Mouse (Mus musculus) heart, adult 9 months (tissue): ENCODE data around the gene Grk2.

Experiments
- DNase-seq, 2 experiments: peaks; one replicate each; pipeline ENCODE4 v3.0.0; 2022; ENCODE audit warnings: low spot score in 2 of 2

The Grk2 gene

DNA sequence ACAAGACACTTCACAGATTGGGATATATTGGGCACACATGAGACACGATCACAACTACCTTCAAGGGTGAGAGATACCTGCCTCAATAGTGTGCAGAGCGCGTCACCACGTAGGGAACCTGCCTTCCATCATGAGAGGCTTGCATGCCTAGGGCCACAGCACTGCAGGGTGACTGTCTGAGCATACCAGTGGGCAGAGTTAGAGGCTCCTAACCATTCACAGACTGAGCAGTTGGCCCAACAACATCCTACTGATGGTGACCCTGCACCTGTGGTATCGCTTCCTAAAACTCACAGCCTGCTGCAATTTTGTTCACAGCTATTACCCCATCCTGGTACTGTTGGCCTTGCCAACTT lies 2.4 kb downstream of the Grk2 start:
- DNase-seq = no peak

- peak; percentile 67 to 69 for DNase-seq
These were observed 2.9 kb downstream of the Grk2 start for GRCm38 (mm10) chr19:4302936-4303639.

GRCm38 (mm10) chr19:4301735-4302651 lies 4.0 kb downstream of the Grk2 start:
- DNase-seq = peak; percentile 56 to 77

DNA sequence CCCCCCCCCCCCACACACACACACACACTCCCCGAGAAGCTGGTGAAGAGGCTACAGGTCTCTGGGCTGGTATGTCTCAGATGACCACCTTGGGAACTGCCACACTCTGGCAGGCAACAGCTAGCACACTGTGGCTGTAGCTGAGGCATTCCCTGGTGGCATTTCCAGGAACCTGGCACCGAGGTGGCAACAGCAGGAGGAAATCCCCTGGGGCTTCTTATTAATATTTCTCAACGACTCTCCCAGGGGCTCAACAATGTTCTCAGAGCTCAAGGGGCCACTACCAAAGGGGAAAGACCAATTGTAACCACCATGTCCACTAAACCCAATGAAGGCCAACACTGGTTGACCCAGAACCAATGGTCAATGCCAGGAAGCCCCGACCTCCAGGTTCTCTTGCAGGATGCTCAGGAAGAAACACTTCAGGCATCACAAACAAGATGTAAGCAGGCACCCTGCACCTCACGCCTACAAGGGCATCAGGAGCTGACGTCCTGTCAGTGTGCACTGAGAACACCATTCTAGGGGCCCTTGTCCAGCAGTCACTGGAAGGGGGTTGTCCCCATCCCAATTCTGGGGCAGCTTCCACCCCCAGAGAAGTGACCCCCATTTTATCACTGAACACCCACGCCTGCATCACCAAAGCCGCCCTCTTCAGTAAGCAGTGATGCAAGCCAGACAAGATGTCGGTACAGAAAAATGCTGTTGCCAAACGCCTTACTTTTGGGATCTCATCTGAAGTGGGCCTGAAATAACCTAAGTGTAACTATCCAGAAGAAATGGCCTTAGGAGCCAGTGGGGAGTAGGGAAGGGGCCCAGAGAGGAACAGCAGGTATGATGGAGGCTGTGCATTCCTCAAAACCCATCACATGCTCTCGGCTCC lies 4.9 kb downstream of the Grk2 start:
- DNase-seq = no peak

DNA sequence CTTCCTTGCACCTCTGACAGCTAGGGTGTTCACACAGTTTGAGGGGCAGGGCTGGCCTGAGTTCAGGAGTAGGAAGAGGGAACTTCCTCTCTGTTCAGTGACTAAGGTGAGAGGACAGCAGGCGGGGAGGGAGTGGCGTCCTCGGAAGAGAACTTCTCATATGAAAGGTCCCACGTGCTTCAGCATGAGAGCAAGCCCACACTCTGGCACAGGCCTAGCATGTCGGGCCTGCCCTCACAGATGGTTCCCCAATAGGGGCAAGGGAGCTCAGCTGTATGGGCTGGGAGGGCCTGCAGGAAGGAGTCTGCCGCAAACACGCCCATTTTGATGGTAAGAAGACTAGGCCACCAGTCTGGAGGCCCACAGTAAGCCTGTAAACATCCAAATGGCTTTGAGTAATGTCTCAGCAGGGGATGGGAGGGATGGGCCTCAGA lies 5.7 kb downstream of the Grk2 start:
- DNase-seq = peak; percentile 43 to 70

GRCm38 (mm10) chr19:4299574-4300270 lies 6.3 kb downstream of the Grk2 start:
- no peak for DNase-seq

- DNase-seq = no peak
These were observed 6.9 kb downstream of the Grk2 start for GRCm38 (mm10) chr19:4299126-4299525.

GRCm38 (mm10) chr19:4298322-4299121 lies 7.5 kb downstream of the Grk2 start:
- DNase-seq = no peak

GRCm38 (mm10) chr19:4297851-4298250 lies 8.2 kb downstream of the Grk2 start:
- DNase-seq = no peak

GRCm38 (mm10) chr19:4296611-4297010 lies 9.4 kb downstream of the Grk2 start:
- DNase-seq = no peak

- DNase-seq = no peak
These were observed 10.6 kb downstream of the Grk2 start for GRCm38 (mm10) chr19:4295391-4295790.

DNA sequence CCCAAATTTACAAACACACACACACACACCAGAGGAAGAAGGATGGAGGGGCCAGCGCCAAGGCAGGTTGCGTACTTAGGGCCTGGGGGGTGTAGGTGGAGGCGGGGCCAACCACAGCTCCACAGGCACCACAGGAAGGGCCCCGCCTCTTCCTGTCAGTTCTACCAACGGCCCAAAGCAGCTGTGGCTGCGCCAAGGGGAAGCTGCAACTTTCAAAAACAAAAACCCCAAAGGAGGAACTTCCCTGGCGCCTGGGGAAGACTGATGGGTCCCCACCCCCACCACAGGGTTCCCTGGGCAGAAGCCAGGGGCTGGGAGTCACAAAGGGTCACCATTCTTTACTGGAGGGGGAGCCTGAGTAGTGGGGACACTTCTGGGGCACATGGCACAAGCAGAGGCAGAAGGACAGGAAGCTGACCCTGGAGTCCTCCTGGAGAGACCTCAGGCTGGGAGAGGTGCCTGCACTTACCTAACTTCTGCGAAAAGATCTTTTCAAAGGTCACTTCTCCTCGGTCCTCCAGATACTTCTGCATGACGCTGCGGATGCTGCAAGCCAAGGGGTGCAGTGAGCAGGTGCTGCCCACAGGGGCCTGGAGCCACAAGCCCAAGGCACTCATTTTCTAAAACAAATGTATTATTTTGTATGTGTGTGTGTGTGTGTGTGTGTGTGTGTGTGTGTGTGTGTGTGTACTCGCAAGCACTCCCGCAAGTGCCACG lies 11.5 kb downstream of the Grk2 start:
- peak; percentile 82 to 89 for DNase-seq

GRCm38 (mm10) chr19:4291161-4291560 lies 14.9 kb downstream of the Grk2 start:
- no peak for DNase-seq

GRCm38 (mm10) chr19:4290749-4291148 lies 15.3 kb downstream of the Grk2 start:
- no peak for DNase-seq

DNA sequence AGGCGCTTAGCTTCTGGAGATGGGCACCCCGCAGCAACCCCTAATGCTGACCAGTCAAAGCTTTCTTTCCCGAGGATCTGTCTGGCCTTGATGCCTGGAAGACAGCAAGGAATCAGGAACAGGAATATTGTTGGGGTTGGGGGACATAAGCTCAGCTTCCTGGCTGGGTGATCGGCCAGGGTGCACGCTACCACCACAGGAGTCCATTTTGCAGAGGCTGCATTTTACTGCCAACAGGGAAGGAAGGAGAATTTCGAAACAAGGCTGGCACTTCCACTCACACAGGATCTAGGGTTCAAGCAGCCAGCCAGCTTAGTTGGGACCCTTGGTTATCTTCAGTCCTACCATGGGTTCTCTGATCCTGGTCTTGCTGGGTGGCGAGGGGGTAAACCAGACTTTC lies 22.4 kb downstream of the Grk2 start:
- peak in 1 of 2 experiments; percentile 28 for DNase-seq

- peak; percentile 86 to 87 for DNase-seq
These were observed 23.0 kb downstream of the Grk2 start, which contains the start of gene Ankrd13d for GRCm38 (mm10) chr19:4282898-4283553. Gene Ankrd13d, minus strand, starts transcription at chr19:4283137.

DNA sequence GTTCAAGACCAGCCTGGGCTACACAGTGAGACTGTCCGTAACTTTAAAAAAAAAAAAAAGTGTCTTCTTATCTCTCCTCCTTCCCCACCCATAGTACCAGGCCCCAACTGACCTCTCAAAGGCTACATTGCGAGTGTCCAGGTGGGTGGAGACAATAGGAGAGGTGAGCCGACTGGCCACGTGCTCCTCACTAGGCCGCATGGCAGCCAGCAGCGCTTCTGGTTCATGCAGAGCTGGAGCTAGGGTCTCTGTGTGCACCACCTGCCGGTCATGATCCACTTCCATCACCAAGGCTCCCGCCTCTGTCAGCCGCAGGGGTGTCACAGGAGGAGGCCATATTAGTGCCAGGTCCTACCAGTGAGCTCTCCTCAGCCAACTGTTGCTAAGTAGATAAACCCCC lies 25.6 kb downstream of the Grk2 start:
- no peak for DNase-seq

- DNase-seq = no peak
These were observed 26.5 kb downstream of the Grk2 start for GRCm38 (mm10) chr19:4279487-4279886.

DNA sequence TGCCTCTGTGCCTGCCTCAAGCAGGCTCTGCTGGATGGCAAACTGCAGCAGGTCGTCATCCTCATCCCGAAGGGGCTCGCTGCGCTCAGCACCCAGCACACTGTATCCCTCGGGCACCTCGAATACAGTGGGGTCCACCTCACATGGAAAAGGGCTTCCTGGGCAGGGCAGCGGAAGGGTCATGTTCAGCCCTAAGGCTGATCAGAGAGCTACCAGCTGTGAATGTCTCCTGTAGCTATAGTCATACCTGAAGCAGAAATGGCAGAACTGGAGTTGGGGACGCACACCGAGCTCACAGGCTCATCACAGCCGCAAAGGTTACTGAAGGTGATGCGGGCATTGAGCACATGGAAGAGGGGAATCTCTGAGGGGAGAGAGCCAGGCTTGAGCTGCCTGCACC lies 35.0 kb downstream of the Grk2 start:
- DNase-seq = no peak
